Mouse (Mus musculus): ENCODE results near the gene Tgfbi.

Gene Tgfbi

DNA sequence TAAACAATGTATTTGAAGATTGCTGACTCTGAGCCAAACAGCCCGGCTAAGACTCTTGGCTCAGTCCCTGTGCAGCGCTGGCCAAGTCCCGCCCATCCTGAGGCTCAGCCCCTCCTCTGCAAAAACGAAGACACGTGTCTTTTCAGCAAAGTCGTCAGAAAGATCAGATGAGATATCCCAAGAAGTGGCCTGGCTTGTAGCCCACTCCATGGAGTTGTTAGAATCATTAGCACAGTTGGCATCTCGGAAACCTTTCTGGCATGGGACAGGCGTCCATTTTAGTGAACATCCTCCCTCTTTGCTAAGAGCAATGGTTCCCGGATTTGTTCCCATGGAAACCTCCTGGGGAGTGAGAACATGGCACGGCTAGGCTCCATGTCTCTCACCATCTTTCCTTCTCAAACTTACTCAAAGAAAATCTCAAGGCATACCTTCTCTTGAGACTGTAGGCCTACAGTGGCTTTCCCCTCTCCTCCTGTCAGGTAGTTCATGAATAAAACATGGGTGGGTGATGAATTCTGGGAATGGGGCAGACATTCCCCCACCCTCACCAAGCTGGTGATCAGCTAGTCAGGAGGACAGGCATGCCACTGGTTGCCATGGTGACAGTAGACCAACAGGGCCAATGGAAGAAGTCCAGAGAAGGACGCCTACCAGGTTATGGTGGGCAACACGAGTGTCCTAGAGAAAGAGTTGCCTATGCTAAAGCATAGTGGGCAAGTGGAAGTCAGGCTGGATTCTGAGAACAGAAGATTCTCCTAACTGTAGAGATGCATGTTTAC lies 11.3 kb upstream of the Tgfbi start:
- no peak for DNase-seq (ENCODE audit: low read depth in 1 of 2, low spot score in 2 of 2)

- DNase-seq (ENCODE audit: low read depth in 1 of 2, low spot score in 2 of 2): no peak
These were observed 9.8 kb upstream of the Tgfbi start for GRCm38 (mm10) chr13:56599511-56599910.

DNA sequence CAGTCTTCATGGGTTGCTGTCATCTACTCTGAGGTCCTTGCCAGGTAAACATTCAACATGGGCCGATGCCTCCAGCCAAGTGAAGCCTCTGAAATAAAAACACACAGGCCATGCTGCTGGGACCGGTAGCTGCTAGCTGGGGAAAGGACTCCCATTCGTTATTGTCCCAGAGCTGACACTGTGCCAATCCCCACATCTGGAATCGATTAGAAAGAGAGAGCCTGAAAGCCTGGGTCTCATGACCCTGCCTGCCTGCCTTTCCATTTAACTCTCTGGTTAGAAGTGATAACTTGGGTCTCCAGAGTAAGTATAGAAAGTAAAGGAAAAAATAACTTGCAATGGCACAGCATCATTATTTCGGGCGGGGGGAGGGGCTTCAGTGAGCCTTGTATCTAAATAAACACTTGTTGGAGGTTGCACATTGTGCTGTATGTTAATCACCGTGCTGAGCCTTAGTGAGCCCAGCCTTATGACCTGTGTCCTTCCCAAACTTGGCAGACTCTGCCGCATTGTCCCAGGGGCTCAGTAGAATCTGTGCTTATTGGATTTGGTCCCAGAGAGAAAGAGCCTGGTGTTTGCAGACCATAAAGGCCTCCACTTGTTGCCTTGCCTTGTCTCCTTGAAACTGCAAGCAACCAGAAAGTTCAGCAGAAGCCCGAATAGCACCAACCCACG lies 9.0 kb upstream of the Tgfbi start:
- no peak for DNase-seq (ENCODE audit: low read depth in 1 of 2, low spot score in 2 of 2)

DNA sequence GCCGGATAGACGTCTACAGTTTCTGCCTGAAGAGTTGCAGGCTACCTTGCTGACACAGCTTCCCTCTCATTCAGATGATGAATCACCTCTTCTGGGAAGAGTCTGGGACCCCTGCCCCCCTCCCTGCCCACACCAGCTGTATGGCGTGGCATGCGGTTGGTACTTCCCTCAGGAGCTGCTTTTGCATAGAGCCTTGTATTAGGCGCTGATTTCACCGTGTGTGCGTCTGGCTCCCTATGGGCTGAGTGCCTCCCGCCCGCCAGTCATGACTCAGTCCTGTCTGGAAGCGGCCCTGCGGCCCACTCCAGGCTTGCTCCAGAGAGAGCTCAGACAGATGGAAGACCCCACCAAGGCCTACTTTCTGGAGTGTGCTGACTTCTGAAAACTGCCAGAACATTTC lies 8.1 kb upstream of the Tgfbi start:
- DNase-seq (ENCODE audit: low read depth in 1 of 2, low spot score in 2 of 2): no peak

DNA sequence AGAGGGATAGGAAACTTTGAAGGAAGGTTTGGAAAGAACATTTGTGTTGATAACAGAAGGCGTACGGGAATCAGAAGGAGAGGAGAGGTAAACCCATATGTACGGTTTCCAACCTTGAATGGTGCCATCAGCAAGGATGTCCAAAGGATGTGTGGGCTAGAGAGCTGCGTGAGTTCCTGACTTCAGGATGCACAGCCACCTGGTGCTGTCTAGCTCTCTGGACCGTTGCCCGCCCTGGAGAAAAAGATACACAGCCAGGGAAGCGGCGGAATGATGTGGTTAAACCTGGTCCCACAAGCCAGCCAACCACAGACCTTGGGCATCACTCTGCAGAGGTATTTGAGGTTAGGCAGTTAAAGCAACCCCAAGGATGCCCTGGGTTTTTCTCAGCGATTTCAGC lies 3.8 kb upstream of the Tgfbi start:
- DNase-seq (ENCODE audit: low read depth in 1 of 2, low spot score in 2 of 2): no peak

- no peak for DNase-seq (ENCODE audit: low read depth in 1 of 2, low spot score in 2 of 2)
These were observed 2.6 kb upstream of the Tgfbi start for GRCm38 (mm10) chr13:56606724-56607123.

GRCm38 (mm10) chr13:56607225-56607624 lies 2.1 kb upstream of the Tgfbi start:
- DNase-seq (ENCODE audit: low read depth in 1 of 2, low spot score in 2 of 2): no peak

DNA sequence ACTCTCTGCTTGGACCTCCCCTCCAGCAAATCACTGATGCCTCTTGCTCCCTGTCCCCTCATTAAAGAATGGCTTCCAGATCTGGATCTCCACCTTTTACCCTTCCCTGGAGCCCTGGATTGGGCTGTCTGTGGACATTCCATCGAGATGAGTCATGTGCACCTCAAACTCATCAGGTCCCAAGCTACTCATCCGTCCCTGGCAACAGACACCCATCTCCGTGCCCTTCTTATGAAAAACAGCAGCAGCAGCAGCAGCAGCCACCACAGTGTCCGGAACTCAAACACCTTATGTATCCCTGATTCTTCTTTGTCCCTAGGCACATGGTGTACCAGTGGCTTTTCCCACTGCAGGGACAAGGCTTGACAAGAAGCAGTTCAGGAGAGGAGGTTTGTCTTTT lies 1.5 kb upstream of the Tgfbi start:
- no peak for DNase-seq (ENCODE audit: low read depth in 1 of 2, low spot score in 2 of 2)

- no peak for DNase-seq (ENCODE audit: low read depth in 1 of 2, low spot score in 2 of 2)
These were observed 1.8 kb downstream of the Tgfbi start for GRCm38 (mm10) chr13:56611129-56611528.

- DNase-seq (ENCODE audit: low read depth in 1 of 2, low spot score in 2 of 2): peak; percentile 69 to 74
These were observed 2.4 kb downstream of the Tgfbi start for GRCm38 (mm10) chr13:56611741-56612140.

GRCm38 (mm10) chr13:56612331-56612730 lies 3.0 kb downstream of the Tgfbi start:
- no peak for DNase-seq (ENCODE audit: low read depth in 1 of 2, low spot score in 2 of 2)

DNA sequence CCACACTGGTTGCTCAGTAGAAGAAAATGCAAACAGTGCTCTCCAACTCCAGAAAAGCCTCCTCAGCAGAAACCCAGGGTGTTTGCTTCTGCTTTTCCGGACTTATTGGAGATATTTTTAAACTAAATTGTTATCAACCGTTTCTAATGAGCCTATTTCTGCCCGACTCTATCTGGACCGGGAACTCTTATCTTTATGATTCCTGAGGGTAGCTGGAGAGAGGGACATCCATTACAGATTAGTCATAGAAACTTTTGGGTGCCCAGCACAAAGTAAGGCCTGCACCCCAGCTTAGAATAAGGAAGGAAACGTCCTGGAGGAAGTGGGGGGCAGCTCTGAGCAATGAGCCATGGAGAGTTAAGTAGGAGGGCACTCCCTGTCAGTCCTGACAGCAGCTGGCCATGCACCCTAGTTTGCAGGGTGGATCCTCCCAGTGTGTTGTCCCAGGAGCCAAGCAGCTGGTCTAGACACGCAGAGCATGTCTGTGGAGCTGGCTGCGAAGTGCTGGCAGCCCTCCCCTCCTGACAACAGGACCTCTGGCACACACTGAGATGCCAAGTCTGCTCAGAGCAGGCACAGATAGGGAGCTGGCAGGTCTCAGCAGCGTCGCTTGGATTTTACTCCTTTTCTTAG lies 4.2 kb downstream of the Tgfbi start:
- DNase-seq (ENCODE audit: low read depth in 1 of 2, low spot score in 2 of 2): no peak

GRCm38 (mm10) chr13:56614768-56615167 lies 5.4 kb downstream of the Tgfbi start:
- DNase-seq (ENCODE audit: low read depth in 1 of 2, low spot score in 2 of 2): no peak

DNA sequence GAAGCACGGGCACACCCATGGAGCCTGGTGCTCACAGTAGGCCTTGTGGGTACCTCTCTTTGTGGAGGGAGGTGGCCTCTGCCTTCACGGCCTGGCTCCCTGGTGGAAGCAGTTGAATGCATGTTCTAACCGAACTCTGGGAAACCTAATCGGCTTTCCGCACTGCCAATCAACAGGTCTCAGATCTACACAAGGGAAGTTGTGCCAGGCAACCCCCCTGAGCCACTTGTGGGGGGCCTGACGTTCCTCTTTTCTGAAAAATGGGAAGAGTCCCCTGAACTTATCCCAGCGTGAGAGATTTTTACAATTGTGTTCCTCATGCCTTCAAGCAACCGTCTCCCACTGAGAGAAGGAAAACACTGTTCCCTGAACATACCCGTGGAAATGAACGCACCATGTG lies 5.9 kb downstream of the Tgfbi start:
- no peak for DNase-seq (ENCODE audit: low read depth in 1 of 2, low spot score in 2 of 2)

DNA sequence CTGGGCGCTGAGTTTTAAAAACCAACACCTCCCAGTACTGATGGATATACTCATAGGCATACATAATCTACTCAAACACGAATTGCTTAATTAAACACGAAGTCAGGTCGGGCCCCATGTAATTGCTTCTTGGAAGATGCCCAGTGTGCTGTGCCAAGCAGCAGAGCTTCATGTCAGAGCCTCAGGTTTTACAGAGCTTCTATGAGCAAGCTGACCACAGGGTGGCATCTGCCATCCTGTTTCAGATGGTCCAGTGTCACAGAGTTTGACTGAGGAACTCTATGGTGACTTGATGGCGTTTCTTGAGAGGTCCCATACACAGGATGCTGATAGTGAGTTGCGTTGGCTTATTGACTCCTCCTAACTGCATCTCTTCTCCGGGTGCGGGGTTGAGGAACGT lies 6.5 kb downstream of the Tgfbi start:
- no peak for DNase-seq (ENCODE audit: low read depth in 1 of 2, low spot score in 2 of 2)

- DNase-seq (ENCODE audit: low read depth in 1 of 2, low spot score in 2 of 2): no peak
These were observed 7.1 kb downstream of the Tgfbi start for GRCm38 (mm10) chr13:56616386-56616785.

DNA sequence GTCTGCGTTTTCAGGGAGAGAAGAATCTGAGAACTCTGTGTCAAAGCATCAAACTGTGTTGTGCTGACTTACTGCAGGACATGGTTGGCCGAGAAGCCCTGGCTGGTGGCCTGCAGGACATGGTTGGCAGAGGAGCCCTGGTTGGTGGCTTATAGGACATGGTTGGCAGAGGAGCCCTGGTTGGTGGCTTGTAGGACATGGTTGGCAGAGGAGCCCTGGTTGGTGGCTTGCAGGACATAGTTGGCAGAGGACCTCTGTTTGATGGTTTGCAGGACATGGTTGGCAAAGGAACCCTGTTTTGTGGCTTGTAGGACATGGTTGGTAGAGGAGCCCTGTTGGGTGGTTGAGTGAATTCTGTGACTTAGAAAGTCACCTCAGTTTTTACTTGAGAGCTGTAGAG lies 7.9 kb downstream of the Tgfbi start:
- DNase-seq (ENCODE audit: low read depth in 1 of 2, low spot score in 2 of 2): no peak

GRCm38 (mm10) chr13:56622201-56622757 lies 13.0 kb downstream of the Tgfbi start:
- no peak for DNase-seq (ENCODE audit: low read depth in 1 of 2, low spot score in 2 of 2)

GRCm38 (mm10) chr13:56626524-56626923 lies 17.2 kb downstream of the Tgfbi start:
- DNase-seq (ENCODE audit: low read depth in 1 of 2, low spot score in 2 of 2): peak in 1 of 2 experiments; percentile 56

DNA sequence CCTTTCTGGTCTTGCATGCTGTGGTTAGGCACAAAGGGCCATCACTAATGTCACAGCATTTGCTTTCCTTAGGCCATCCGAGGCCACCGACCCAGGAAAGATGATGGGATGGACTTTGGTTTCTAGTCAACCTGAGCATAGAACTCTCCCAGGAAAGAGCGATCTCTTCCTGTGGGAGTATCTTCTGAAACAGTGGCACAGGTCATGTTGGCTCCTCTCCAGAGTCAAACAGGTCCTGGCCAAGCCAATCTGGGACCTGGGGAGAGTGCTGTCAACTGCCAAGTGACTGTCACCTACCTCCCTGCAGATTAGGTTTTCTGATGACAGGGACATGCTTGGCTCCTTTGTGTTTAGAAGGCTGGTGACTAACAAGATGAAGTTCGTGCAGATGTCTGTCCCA lies 20.8 kb downstream of the Tgfbi start:
- no peak for DNase-seq (ENCODE audit: low read depth in 1 of 2, low spot score in 2 of 2)

DNA sequence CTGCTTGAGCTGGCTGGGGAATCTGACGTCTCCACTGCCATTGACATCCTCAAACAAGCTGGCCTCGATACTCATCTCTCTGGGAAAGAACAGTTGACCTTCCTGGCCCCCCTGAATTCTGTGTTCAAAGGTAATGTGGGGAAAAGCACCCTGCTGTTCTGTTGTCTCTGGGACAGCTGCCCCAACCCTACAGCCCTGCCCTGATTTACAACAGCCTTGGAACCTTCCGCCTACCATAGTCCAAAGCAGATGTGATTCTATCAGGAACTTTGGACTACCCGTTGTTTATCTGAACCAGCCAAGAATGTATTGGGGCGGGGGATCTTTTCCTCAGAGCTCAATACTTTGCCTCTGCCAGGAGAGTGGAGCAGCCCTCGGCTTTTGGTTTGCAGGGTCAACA lies 21.2 kb downstream of the Tgfbi start:
- DNase-seq (ENCODE audit: low read depth in 1 of 2, low spot score in 2 of 2): no peak

- no peak for DNase-seq (ENCODE audit: low read depth in 1 of 2, low spot score in 2 of 2)
These were observed 22.0 kb downstream of the Tgfbi start for GRCm38 (mm10) chr13:56631332-56631731.

Measured in monocyte, adult 2 months (primary cell).